Mouse (Mus musculus): ENCODE data around the gene Chn2.

GRCm38 (mm10) chr6:54030351-54030750 lies 9.0 kb upstream of the Chn2 start:
- TF ChIP-seq GATA1 (IDR thresholded peaks at IDR 0.05; ENCODE audit: borderline replicate concordance, low read length) (no peak), FLI1 (IDR thresholded peaks at IDR 0.05; ENCODE audit: low read length) (no peak)
